Mouse (Mus musculus) embryonic facial prominence, embryonic 13.5 days (tissue): ENCODE measurements around the gene Cxcr5. TPM values are rescaled to one million over a fixed set of nuclear protein-coding genes. Genes with fewer than 3 reads are reported as not detected.

Experiments
- ATAC-seq: fragments of 200-750 bp; cut with Nextera tagmentation; 2 replicates; pipeline ENCODE4 v1.8.0; 2017; ENCODE audit warnings: low read depth; ENCODE audit not compliant: insufficient number of reproducible peaks, insufficient read depth, low FRiP score, low TSS enrichment
- H3K27ac ChIP-seq: fragments of 300-500 bp; sonication (generic); 2 replicates; pipeline ENCODE4 v1.5.1; 2015; ENCODE audit warnings: moderate library complexity, mild to moderate bottlenecking, inconsistent platforms
- H3K27me3 ChIP-seq: fragments of 300-500 bp; sonication (generic); 2 replicates; pipeline ENCODE4 v1.6.1; 2015; ENCODE audit warnings: mild to moderate bottlenecking, inconsistent platforms
- H3K36me3 ChIP-seq: fragments of 300-500 bp; sonication (generic); 2 replicates; pipeline ENCODE4 v1.6.1; 2015; ENCODE audit warnings: mild to moderate bottlenecking, inconsistent platforms
- H3K4me1 ChIP-seq: fragments of 300-500 bp; sonication (generic); 2 replicates; pipeline ENCODE4 v1.6.1; 2015; ENCODE audit warnings: inconsistent platforms
- H3K4me2 ChIP-seq: fragments of 300-500 bp; sonication (generic); 2 replicates; pipeline ENCODE4 v1.6.1; 2015; ENCODE audit warnings: moderate library complexity, mild to moderate bottlenecking, inconsistent platforms
- H3K4me3 ChIP-seq: fragments of 300-500 bp; sonication (generic); 2 replicates; pipeline ENCODE4 v1.5.1; 2015; ENCODE audit warnings: mild to moderate bottlenecking, inconsistent platforms
- H3K9ac ChIP-seq: fragments of 300-500 bp; sonication (generic); 2 replicates; pipeline ENCODE4 v1.6.1; 2015; ENCODE audit warnings: mild to moderate bottlenecking, inconsistent platforms
- H3K9me3 ChIP-seq: fragments of 300-500 bp; sonication (generic); 2 replicates; pipeline ENCODE4 v1.6.1; 2016; ENCODE audit warnings: inconsistent platforms
- WGBS: fragments of 180-500 bp; shearing (Covaris S2); methylation state at CpG from one replicate; pipeline ENCODE4 v1.1.7; 2015; ENCODE audit warnings: mixed read lengths; 5-methylcytosine and 5-hydroxymethylcytosine counted together
- polyA plus RNA-seq: library from polyadenylated mRNA; unstranded; fragments of >200 nt; fragmentation: Nextera tagmentation; extraction: Ambion mirVana; gene quantifications from 2 replicates; pipeline ENCODE4 v1.2.1, GENCODE M21; 2015

Gene Cxcr5
- polyA plus RNA-seq, 1 experiment from 2014 or later: 0.10 TPM

- Histone ChIP-seq H3K4me1 (peaks cover 66% of the 10 kb centered on the region), H3K4me3 (no peak overlapping the region)
Observed at GRCm38 (mm10) chr9:44505824-44506467, 55.7 kb downstream of the Cxcr5 start.

GRCm38 (mm10) chr9:44504893-44505823, 56.5 kb downstream of the Cxcr5 start:
- peaks cover 82% of the 10 kb centered on the region for H3K36me3 ChIP-seq
- no peak for ATAC-seq

More at GRCm38 (mm10) chr9:44505824-44506467, 55.7 kb downstream of the Cxcr5 start:
- Histone ChIP-seq H3K9ac (peak overlapping the region; percentile 6; the same call in 1 of the 2 replicates), H3K36me3 (peaks cover 77% of the 10 kb centered on the region), H3K4me2 (no peak overlapping the region), H3K9me3 (no peaks in the 10 kb centered on the region), H3K27me3 (no peaks in the 10 kb centered on the region), H3K27ac (no peak overlapping the region)
- ATAC-seq: no peak
- WGBS: 61% methylated on average over 23 of the region's 23 CpGs

GRCm38 (mm10) chr9:44502006-44502405, 59.7 kb downstream of the Cxcr5 start:
- H3K4me3 ChIP-seq: peak overlapping the region; percentile 48
- WGBS: 0% methylated on average over 4 of the region's 4 CpGs
- peak overlapping the region; percentile 75; the same call in 1 of the 2 replicates for H3K9ac ChIP-seq
- H3K4me2 ChIP-seq: peak overlapping the region; percentile 79
- H3K27me3 ChIP-seq: no peaks in the 10 kb centered on the region
- ATAC-seq: no peak
- peak overlapping the region; percentile 99 for H3K27ac ChIP-seq
- peaks cover 77% of the 10 kb centered on the region for H3K4me1 ChIP-seq
- H3K9me3 ChIP-seq: no peaks in the 10 kb centered on the region
- peaks cover 57% of the 10 kb centered on the region for H3K36me3 ChIP-seq

More at GRCm38 (mm10) chr9:44504893-44505823, 56.5 kb downstream of the Cxcr5 start:
- 77% methylated on average over 20 of the region's 20 CpGs for WGBS
- H3K4me3 ChIP-seq: no peak overlapping the region
- H3K9ac ChIP-seq: peak overlapping the region; percentile 49; the same call in 1 of the 2 replicates
- H3K27me3 ChIP-seq: no peaks in the 10 kb centered on the region
- no peaks in the 10 kb centered on the region for H3K9me3 ChIP-seq
- peaks cover 66% of the 10 kb centered on the region for H3K4me1 ChIP-seq
- H3K27ac ChIP-seq: peak overlapping the region; percentile 28; the same call in 1 of the 2 replicates
- H3K4me2 ChIP-seq: no peak overlapping the region

GRCm38 (mm10) chr9:44501206-44501879, 60.3 kb downstream of the Cxcr5 start:
- WGBS: 8% methylated on average over 10 of the region's 10 CpGs

GRCm38 (mm10) chr9:44500638-44501175, 61.0 kb downstream of the Cxcr5 start:
- no peaks in the 10 kb centered on the region for H3K27me3 ChIP-seq
- no peaks in the 10 kb centered on the region for H3K9me3 ChIP-seq
- peaks cover 85% of the 10 kb centered on the region for H3K4me1 ChIP-seq
- H3K36me3 ChIP-seq: peaks cover 46% of the 10 kb centered on the region
- peak overlapping the region; percentile 79 for H3K4me2 ChIP-seq
- peak overlapping the region; percentile 75; the same call in 1 of the 2 replicates for H3K9ac ChIP-seq
- no peak for ATAC-seq
- H3K4me3 ChIP-seq: peak overlapping the region; percentile 48
- WGBS: 17% methylated on average over 8 of the region's 8 CpGs
- peak overlapping the region; percentile 99 for H3K27ac ChIP-seq

More at GRCm38 (mm10) chr9:44501206-44501879, 60.3 kb downstream of the Cxcr5 start:
- Histone ChIP-seq H3K27ac (peak overlapping the region; percentile 99), H3K4me1 (peaks cover 83% of the 10 kb centered on the region), H3K36me3 (peaks cover 51% of the 10 kb centered on the region), H3K9me3 (no peaks in the 10 kb centered on the region), H3K4me2 (peak overlapping the region; percentile 79), H3K27me3 (no peaks in the 10 kb centered on the region), H3K9ac (peak overlapping the region; percentile 75; the same call in 1 of the 2 replicates), H3K4me3 (peak overlapping the region; percentile 48)
- ATAC-seq: no peak

- peak overlapping the region; percentile 48 for H3K4me3 ChIP-seq
- H3K4me2 ChIP-seq: peak overlapping the region; percentile 79
- H3K9me3 ChIP-seq: no peaks in the 10 kb centered on the region
- H3K27me3 ChIP-seq: no peaks in the 10 kb centered on the region
- 22% methylated on average over 5 of the region's 5 CpGs for WGBS
- peak overlapping the region; percentile 75 for H3K9ac ChIP-seq
- no peak for ATAC-seq
- H3K4me1 ChIP-seq: peaks cover 87% of the 10 kb centered on the region
- H3K27ac ChIP-seq: peak overlapping the region; percentile 99
- peaks cover 41% of the 10 kb centered on the region for H3K36me3 ChIP-seq
Observed at GRCm38 (mm10) chr9:44500163-44500533, 61.5 kb downstream of the Cxcr5 start.

- H3K4me3 ChIP-seq: peak overlapping the region; percentile 48
- WGBS: 2% methylated on average over 20 of the region's 20 CpGs
- peak overlapping the region; percentile 99 for H3K27ac ChIP-seq
- H3K27me3 ChIP-seq: no peaks in the 10 kb centered on the region
- peak overlapping the region; percentile 75 for H3K9ac ChIP-seq
- peaks cover 35% of the 10 kb centered on the region for H3K36me3 ChIP-seq
- no peak for ATAC-seq
- peak overlapping the region; percentile 79 for H3K4me2 ChIP-seq
- peaks cover 89% of the 10 kb centered on the region for H3K4me1 ChIP-seq
- no peaks in the 10 kb centered on the region for H3K9me3 ChIP-seq
Observed at GRCm38 (mm10) chr9:44499356-44500162, 62.1 kb downstream of the Cxcr5 start.

GRCm38 (mm10) chr9:44498421-44499355, 63.0 kb downstream of the Cxcr5 start:
- no peaks in the 10 kb centered on the region for H3K27me3 ChIP-seq
- H3K4me1 ChIP-seq: peaks cover 92% of the 10 kb centered on the region
- H3K27ac ChIP-seq: peak overlapping the region; percentile 99
- H3K4me3 ChIP-seq: peak overlapping the region; percentile 48
- under 1% methylated on average over 59 of the region's 59 CpGs for WGBS
- H3K9me3 ChIP-seq: no peaks in the 10 kb centered on the region
- H3K4me2 ChIP-seq: peak overlapping the region; percentile 79
- ATAC-seq: peak; percentile 87
- peaks cover 27% of the 10 kb centered on the region for H3K36me3 ChIP-seq
- peak overlapping the region; percentile 75 for H3K9ac ChIP-seq

GRCm38 (mm10) chr9:44497624-44498377, 63.9 kb downstream of the Cxcr5 start:
- WGBS: under 1% methylated on average over 10 of the region's 11 CpGs
- H3K4me3 ChIP-seq: peak overlapping the region; percentile 48
- H3K27ac ChIP-seq: peak overlapping the region; percentile 99
- H3K9me3 ChIP-seq: no peaks in the 10 kb centered on the region
- peaks cover 18% of the 10 kb centered on the region for H3K36me3 ChIP-seq
- peak overlapping the region; percentile 75 for H3K9ac ChIP-seq
- peaks cover 98% of the 10 kb centered on the region for H3K4me1 ChIP-seq
- ATAC-seq: no peak
- peak overlapping the region; percentile 79 for H3K4me2 ChIP-seq
- H3K27me3 ChIP-seq: no peaks in the 10 kb centered on the region
